Mouse (Mus musculus) left cerebral cortex, adult 18-20 months (tissue): ENCODE data around the gene Prkar2a. TPM values are rescaled to one million over a fixed set of nuclear protein-coding genes. Genes with fewer than 3 reads are reported as not detected.
A peak's percentile ranks its signal among the peaks of the same experiment; 100 is the strongest.

ENCODE experiments used
- DNase-seq, 2 experiments: peaks; one replicate each; pipeline ENCODE4 v3.0.0; 2021 to 2022; ENCODE audit warnings: low spot score in 2 of 2, mixed read lengths in 1 of 2
- microRNA-seq, 2 experiments: library from miRNA; unstranded; fragments of <30 nt; microRNA quantifications; one replicate each; pipeline ENCODE4 v1.2.0; 2021
- total RNA-seq, 2 experiments: library from RNA; stranded (reverse); gene quantifications; 2 replicates each; pipeline ENCODE4 v1.2.3; 2021

Prkar2a gene
- total RNA-seq, 2 experiments from 2014 or later = 47.7 to 50.9 TPM

DNA sequence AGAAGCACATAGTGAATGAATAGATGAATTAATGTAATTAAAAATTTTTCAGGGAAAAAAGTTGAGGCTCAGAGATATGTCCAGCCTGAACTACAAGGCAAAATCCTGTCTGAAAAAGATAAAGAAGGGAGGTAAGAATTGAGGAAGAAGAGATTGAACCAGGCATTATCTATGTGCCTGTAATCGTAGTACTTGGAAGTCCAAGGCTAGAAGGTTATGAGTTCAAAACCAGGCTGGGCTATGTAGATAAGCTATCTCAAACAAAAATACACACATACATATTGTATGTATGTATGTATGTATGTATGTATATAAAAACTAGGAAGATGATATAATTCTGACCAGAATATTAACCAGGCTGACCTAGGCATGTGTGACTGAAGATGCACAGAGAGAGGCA lies 103.2 kb downstream of the Prkar2a start:
- DNase-seq = no peak

- DNase-seq = no peak
Measured at GRCm38 (mm10) chr9:108792730-108793129, 103.6 kb downstream of the Prkar2a start.

DNA sequence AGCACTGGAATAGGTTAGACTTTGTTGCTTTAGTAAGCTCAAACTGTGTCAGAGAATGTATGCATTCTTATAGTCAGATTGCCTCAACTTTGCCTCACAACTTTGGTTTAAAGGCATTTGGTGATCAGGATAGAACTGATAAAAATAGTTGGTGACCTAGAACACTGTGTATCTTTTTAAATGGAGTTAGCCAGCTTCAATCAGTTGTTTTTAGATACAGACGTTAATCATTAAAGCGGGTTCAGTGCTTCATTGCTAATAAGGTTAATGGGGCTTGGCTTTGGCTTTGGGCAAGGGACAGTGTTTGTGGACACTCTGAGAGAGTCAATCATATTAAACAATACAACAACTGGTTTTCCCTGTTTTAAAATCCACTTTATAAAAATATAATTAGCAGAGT lies 106.2 kb downstream of the Prkar2a start:
- no peak for DNase-seq

DNA sequence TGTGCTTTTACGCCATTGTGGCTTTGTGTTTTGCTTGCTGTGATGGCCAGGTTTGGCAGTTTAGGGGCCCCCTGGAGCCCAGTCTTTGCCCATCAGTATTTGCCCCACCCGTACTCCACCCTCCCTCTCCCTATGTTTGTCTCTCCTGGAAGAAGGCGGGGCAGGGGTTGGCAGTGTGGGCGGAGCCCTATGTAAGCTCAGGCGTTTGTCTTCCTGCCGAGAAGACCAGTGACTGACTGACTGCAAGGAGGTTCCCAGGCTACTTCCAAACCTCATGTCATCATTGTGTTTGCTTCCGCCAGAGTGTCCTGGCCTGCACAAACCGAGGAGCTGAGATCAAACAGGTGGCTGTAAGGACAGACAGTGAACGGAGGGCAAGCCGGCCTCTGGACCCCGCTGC lies 106.6 kb downstream of the Prkar2a start:
- no peak for DNase-seq

- peak in 1 of 2 experiments; percentile 46 for DNase-seq
Measured at GRCm38 (mm10) chr9:108796351-108796981, 107.4 kb downstream of the Prkar2a start.

- DNase-seq = no peak
Measured at GRCm38 (mm10) chr9:108797477-108797876, 108.4 kb downstream of the Prkar2a start.

- no peak for DNase-seq
Measured at GRCm38 (mm10) chr9:108798508-108799075, 109.5 kb downstream of the Prkar2a start.

DNA sequence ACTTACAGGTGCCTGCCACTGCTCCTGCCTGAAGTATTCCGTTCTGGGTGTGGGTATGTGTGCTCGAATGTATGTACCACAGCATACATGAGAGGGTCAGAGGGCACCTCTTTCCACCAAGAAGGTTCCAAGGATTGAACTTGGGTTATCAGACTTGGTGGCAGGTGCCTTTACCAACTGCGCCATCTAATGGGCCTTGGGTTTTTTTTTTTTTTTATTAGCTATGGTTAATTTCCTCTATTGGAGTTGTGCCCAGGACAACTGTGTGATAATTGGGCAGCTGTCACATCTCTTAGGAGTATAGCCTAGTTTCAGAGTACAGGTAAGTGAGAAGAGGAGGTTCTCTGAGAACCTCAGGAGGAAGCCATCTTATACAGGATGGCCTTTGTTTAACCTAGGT lies 110.5 kb downstream of the Prkar2a start:
- no peak for DNase-seq

Small RNA genes within 50 kb of the gene (microRNA-seq; reads per million reads assigned to microRNA genes)
- gene Gm26298 = 0 reads per million in 2 experiments

Other genes with a start within 250 kb of the Prkar2a start
- 10 to 100 TPM; 37.9 to 39.9 TPM for gene Ccdc71, start 228.8 kb upstream of the Prkar2a start, total RNA-seq
- 10 to 100 TPM; 40.3 to 44.7 TPM for gene Klhdc8b, start 227.7 kb upstream of the Prkar2a start, total RNA-seq
- 10 to 100 TPM; 27.0 to 37.8 TPM for gene Lamb2, start 209.6 kb upstream of the Prkar2a start, total RNA-seq
- gene Usp19, start 198.7 kb upstream of the Prkar2a start, total RNA-seq = 100 to 1,000 TPM; 139 to 142 TPM
- 10 to 100 TPM; 72.7 to 77.7 TPM for gene Qars, start 181.6 kb upstream of the Prkar2a start, total RNA-seq
- 100 to 1,000 TPM; 140 TPM for gene Qrich1, start 172.5 kb upstream of the Prkar2a start, total RNA-seq
- gene Impdh2, start 129.0 kb upstream of the Prkar2a start, total RNA-seq = 10 to 100 TPM; 46.7 to 47.7 TPM
- 10 to 100 TPM; 53.8 to 70.6 TPM for gene Ndufaf3, start 121.9 kb upstream of the Prkar2a start, total RNA-seq
- gene Dalrd3, start 119.4 kb upstream of the Prkar2a start, total RNA-seq = 100 to 1,000 TPM in 1 of 2 experiments, 10 to 100 TPM in 1; 85.1 to 102 TPM
- 100 to 1,000 TPM in 1 of 2 experiments, 10 to 100 TPM in 1; 96.3 to 126 TPM for gene Wdr6, start 110.6 kb upstream of the Prkar2a start, total RNA-seq
- 10 to 100 TPM; 91.8 to 92.3 TPM for gene P4htm, start 91.6 kb upstream of the Prkar2a start, total RNA-seq
- gene Arih2, start 39.9 kb upstream of the Prkar2a start, total RNA-seq = 10 to 100 TPM; 51.0 to 51.8 TPM
- gene Slc25a20, start 27.2 kb upstream of the Prkar2a start, total RNA-seq = 10 to 100 TPM; 11.5 to 13.7 TPM
- gene Ip6k2, start 94.5 kb downstream of the Prkar2a start, total RNA-seq = 100 to 1,000 TPM; 140 to 154 TPM
- 10 to 100 TPM; 65.4 to 68.7 TPM for gene Nckipsd, start 119.1 kb downstream of the Prkar2a start, total RNA-seq
- 10 to 100 TPM; 51.2 to 56.1 TPM for gene Celsr3, start 137.0 kb downstream of the Prkar2a start, total RNA-seq
- gene Slc26a6, start 164.0 kb downstream of the Prkar2a start, total RNA-seq = 10 to 100 TPM; 11.7 to 14.0 TPM
- not detected for gene Tmem89, start 225.3 kb downstream of the Prkar2a start, total RNA-seq
- 100 to 1,000 TPM; 382 to 415 TPM for gene Uqcrc1, start 247.3 kb downstream of the Prkar2a start, total RNA-seq